Mouse (Mus musculus) C2C12 (cell line): ENCODE data around the gene 4930595D18Rik. TPM values are rescaled to one million over a fixed set of nuclear protein-coding genes. Genes with fewer than 3 reads are reported as not detected.

Experiments
- H3K27me3 ChIP-seq: one replicate; pipeline ENCODE4 v1.6.1; 2011; ENCODE audit not compliant: control insufficient read depth, insufficient read depth, insufficient read length
- H3K36me3 ChIP-seq: one replicate; pipeline ENCODE4 v1.6.1; 2011; ENCODE audit not compliant: control insufficient read depth, insufficient read depth
- H3K4me3 ChIP-seq: one replicate; pipeline ENCODE4 v1.5.1; 2011; ENCODE audit warnings: mild to moderate bottlenecking, control low read depth; ENCODE audit not compliant: poor library complexity, insufficient read depth, severe bottlenecking
- H3K79me2 ChIP-seq: one replicate; pipeline ENCODE4 v1.6.1; 2011; ENCODE audit not compliant: control insufficient read depth, insufficient read depth
- H3K79me3 ChIP-seq: one replicate; pipeline ENCODE4 v1.6.1; 2011; ENCODE audit warnings: low read depth, control low read depth
- H3ac ChIP-seq: one replicate; pipeline ENCODE3; 2011; ENCODE audit warnings: low read depth; ENCODE audit not compliant: control insufficient read depth, insufficient read length
- CEBPB ChIP-seq: IDR thresholded peaks from one replicate; pipeline ENCODE4 v1.6.1; 2011; ENCODE audit warnings: low read depth, mild to moderate bottlenecking, control low read depth, moderate library complexity
- CTCF ChIP-seq: IDR thresholded peaks from one replicate; pipeline ENCODE4 v1.5.1; 2011; ENCODE audit not compliant: control insufficient read depth, insufficient read depth, insufficient read length
- FOSL1 ChIP-seq: IDR thresholded peaks from one replicate; pipeline ENCODE4 v1.8.0; 2011; ENCODE audit warnings: mild to moderate bottlenecking, low read length; ENCODE audit not compliant: poor library complexity, insufficient read depth, severe bottlenecking
- MAX ChIP-seq: IDR thresholded peaks from one replicate; pipeline ENCODE4 v1.6.1; 2011; ENCODE audit warnings: mild to moderate bottlenecking, control low read depth
- MYOD1 ChIP-seq: IDR thresholded peaks from one replicate; pipeline ENCODE4 v1.6.1; 2011; ENCODE audit warnings: low read depth; ENCODE audit not compliant: control insufficient read depth, insufficient read length
- MYOG ChIP-seq: IDR thresholded peaks from one replicate; pipeline ENCODE4 v1.6.1; 2011; ENCODE audit not compliant: control insufficient read depth, insufficient read length; ENCODE audit errors: extremely low read depth
- USF1 ChIP-seq: IDR thresholded peaks from one replicate; pipeline ENCODE4 v1.6.1; 2011; ENCODE audit warnings: low read depth, mild to moderate bottlenecking, control low read depth, moderate library complexity
- polyA plus RNA-seq: library from polyadenylated mRNA; unstranded; fragments of >200 nt; fragmentation: generic; extraction: Trizol; gene quantifications from one replicate; pipeline ENCODE4 v1.2.1, GENCODE M21; 2012; ENCODE audit warnings: missing spikeins

4930595D18Rik gene
- polyA plus RNA-seq, 1 experiment = not detected

DNA sequence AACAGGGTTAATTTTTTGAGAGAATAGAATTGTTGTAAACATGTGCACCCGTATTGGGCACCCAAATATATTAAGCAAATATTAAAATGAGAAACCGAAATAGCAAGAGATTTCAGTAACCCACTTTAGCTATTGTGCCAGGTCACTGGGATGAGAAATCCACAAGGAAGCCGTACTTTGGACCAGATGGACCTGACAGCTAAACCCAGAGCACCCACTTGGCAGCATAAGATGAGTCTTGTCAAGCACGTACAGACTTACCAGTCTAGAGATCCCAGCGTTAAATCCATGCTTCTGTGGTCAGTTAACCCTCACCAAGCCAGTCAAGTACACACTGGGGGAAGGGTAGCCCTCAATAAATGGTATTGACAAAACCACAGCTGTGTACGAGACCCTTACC, 58.6 kb downstream of the 4930595D18Rik start:
- TF ChIP-seq USF1 (no peak), CTCF (no peak), MAX (no peak), MYOG (no peak), MYOD1 (no peak), FOSL1 (no peak), CEBPB (no peak)
- H3K27me3 ChIP-seq = no peaks in the 10 kb centered on the region

DNA sequence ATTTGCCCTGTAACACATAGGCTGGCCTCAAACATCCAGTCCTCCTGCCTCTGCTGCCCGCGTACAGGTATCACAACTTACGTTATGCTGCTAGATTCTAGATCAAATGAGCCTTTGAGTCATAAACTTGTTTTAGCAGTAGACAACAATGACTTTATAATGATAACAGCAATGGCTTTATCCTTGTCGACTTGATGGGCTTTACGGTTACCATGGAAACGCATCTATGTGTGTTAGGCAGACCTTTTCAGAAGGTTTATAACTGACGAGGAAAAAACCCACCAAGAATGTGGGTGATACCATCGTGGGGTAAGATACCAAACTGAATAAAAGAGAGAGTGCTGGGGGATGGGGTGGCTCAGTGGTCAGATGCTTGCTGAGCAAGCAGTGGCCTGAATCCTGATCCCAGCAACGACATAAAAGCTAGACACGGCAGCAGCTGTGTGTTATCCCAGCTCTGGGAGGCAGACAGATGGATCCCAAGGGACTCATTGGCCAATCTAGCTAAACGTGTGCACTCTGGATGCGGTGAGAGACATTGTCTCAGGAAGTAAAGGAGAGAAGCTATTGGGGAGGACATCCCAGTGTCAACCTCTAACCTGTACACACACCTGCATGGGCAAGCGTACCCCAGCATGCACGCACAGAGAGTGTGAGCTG, 59.6 kb downstream of the 4930595D18Rik start:
- no peaks in the 10 kb centered on the region for H3K27me3 ChIP-seq
- H3K36me3 ChIP-seq = no peaks in the 10 kb centered on the region
- H3K79me2 ChIP-seq = no peaks in the 10 kb centered on the region
- no peak overlapping the region for H3ac ChIP-seq
- H3K79me3 ChIP-seq = no peaks in the 10 kb centered on the region
- H3K4me3 ChIP-seq = no peak overlapping the region
- no peak for TF ChIP-seq MAX
- no peak for TF ChIP-seq MYOG
- TF ChIP-seq FOSL1 = no peak
- no peak for TF ChIP-seq MYOD1
- no peak for TF ChIP-seq CTCF
- TF ChIP-seq USF1 = no peak
- TF ChIP-seq CEBPB = no peak

More for the DNA sequence above, 58.6 kb downstream of the 4930595D18Rik start:
- H3K79me2 ChIP-seq = no peaks in the 10 kb centered on the region
- no peaks in the 10 kb centered on the region for H3K79me3 ChIP-seq
- no peaks in the 10 kb centered on the region for H3K36me3 ChIP-seq
- H3K4me3 ChIP-seq = no peak overlapping the region
- no peak overlapping the region for H3ac ChIP-seq

DNA sequence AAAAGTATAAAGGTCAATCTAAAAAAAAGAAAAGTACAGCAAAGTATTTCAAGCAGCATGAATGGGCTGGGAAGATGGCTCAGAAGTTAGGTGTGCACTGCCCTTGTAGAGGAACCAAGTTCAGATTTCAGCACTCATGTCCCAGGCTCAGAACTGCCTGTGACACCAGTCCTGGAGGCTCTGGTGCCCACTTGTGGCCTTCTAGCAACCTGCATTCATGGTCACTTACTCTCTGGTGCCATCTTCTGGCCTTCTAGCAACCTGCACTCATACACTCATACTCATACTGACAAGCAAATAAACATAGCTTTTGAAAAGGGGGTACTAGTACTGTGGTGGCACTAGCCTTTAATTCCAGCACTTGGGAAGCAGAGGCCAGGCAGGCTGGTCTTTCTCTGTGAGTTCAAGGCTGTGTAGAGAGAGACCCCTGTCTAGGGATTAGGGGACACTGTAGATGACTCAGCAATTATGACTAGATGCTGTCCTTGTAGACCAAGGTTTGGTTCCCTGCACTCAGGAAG, 61.9 kb downstream of the 4930595D18Rik start:
- Histone ChIP-seq H3ac (no peak overlapping the region), H3K79me2 (no peaks in the 10 kb centered on the region), H3K4me3 (no peak overlapping the region), H3K79me3 (no peaks in the 10 kb centered on the region), H3K36me3 (peaks cover 10% of the 10 kb centered on the region), H3K27me3 (no peaks in the 10 kb centered on the region)
- TF ChIP-seq CTCF = no peak
- TF ChIP-seq MAX = no peak
- TF ChIP-seq CEBPB = no peak
- TF ChIP-seq FOSL1 = no peak
- no peak for TF ChIP-seq USF1
- no peak for TF ChIP-seq MYOD1

DNA sequence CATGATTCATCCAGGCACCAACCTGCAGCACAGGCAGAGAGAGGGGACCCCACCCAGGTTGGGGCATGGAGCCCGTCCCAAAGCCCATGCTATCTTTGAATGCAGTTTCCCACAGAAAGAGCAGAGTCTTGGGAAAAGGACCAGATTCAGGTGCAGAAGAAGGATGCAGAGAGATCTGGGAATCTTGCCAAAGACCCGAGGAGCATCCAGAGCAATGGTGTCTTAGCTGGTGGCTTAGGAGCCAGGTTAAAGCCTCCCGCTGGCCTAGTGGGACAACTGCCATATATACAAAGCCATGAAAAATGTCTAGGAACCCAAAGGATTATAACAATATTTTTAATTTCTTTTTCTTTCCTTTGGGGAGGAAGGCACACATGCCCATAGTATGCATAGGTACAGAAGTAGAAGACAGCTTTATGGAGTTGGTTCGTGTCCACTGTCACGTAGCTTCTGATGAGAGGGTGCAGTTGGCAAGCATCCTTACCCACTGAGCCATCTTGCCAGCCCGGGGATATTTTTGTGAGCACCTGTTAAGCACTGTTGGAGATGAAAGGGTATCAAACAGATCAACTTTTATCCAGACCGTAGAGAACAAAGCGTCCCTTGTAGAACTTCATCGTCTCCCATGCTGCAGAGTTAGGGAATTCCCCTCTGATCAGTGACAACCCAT, 63.2 kb downstream of the 4930595D18Rik start:
- H3K27me3 ChIP-seq = no peaks in the 10 kb centered on the region
- H3K79me3 ChIP-seq = no peaks in the 10 kb centered on the region
- H3K36me3 ChIP-seq = peaks cover 20% of the 10 kb centered on the region
- H3K79me2 ChIP-seq = no peaks in the 10 kb centered on the region
- H3ac ChIP-seq = no peak overlapping the region
- TF ChIP-seq MYOD1 (no peak), MYOG (no peak), CTCF (no peak), FOSL1 (no peak)
- H3K4me3 ChIP-seq = no peak overlapping the region

DNA sequence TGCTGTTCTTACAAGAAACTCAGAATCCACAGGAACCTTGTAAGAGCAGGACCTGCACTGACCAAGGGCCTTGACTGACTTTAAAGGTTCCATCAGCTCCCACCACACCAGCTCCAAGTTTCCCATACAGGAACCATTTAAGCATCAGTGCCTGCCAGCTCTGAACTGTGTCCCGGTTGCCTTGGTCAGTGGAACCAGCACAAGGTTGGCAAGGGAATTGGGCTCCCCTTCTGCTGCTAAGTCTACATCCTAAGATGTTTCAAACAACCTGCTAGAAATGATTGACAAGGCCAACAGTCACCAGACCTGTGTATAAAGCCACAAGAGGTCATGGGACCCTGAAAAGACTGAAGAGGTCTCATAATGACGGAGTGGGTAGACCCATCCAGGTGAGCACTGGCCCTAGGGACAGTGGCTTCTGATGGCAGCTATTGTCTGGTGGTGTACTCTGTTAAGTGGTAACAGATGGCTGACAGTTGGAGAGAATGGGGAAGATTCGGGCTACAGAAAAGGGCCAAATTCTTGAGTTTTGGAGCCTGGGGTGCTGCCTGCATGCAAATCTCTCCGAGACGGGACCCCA, 64.7 kb downstream of the 4930595D18Rik start:
- Histone ChIP-seq H3K27me3 (no peaks in the 10 kb centered on the region), H3K4me3 (no peak overlapping the region), H3ac (no peak overlapping the region), H3K79me2 (no peaks in the 10 kb centered on the region), H3K79me3 (no peaks in the 10 kb centered on the region), H3K36me3 (peaks cover 31% of the 10 kb centered on the region)
- no peak for TF ChIP-seq MAX
- TF ChIP-seq CTCF = no peak
- TF ChIP-seq MYOD1 = no peak
- TF ChIP-seq USF1 = no peak
- no peak for TF ChIP-seq CEBPB
- TF ChIP-seq FOSL1 = no peak
- TF ChIP-seq MYOG = no peak
